Mouse (Mus musculus) liver, adult 2 months (tissue): ENCODE data around the gene Sh3kbp1. TPM values are rescaled to one million over a fixed set of nuclear protein-coding genes. Genes with fewer than 3 reads are reported as not detected.

Experiments
- DNase-seq: peaks from one replicate; pipeline ENCODE4 v3.0.0-alpha.2; 2011; ENCODE audit warnings: low read depth, low spot score; ENCODE audit errors: extremely low read depth
- H3K27ac ChIP-seq: fragments of 200-500 bp; replicated peaks from 2 replicates; pipeline ENCODE4 v1.5.1; 2012; ENCODE audit warnings: low read depth, mild to moderate bottlenecking, control low read depth, inconsistent platforms, low read length; ENCODE audit not compliant: insufficient read depth
- H3K27me3 ChIP-seq: fragments of 200-500 bp; 2 replicates; pipeline ENCODE4 v1.6.1; 2012; ENCODE audit warnings: mild to moderate bottlenecking, moderate library complexity, low read length, inconsistent platforms; ENCODE audit not compliant: control insufficient read depth, insufficient read depth
- H3K36me3 ChIP-seq: fragments of 200-500 bp; 2 replicates; pipeline ENCODE4 v1.6.1; 2012; ENCODE audit warnings: low read length, inconsistent platforms; ENCODE audit not compliant: control insufficient read depth, insufficient read depth
- H3K4me1 ChIP-seq: fragments of 200-500 bp; 2 replicates; pipeline ENCODE4 v1.6.1; 2011; ENCODE audit warnings: low read length; ENCODE audit not compliant: control insufficient read depth, insufficient read depth
- H3K4me3 ChIP-seq: fragments of 200-500 bp; 2 replicates; pipeline ENCODE4 v1.5.1; 2011; ENCODE audit warnings: low read depth, mild to moderate bottlenecking, control low read depth, low read length, moderate library complexity; ENCODE audit not compliant: insufficient read depth
- H3K79me2 ChIP-seq: fragments of 200-500 bp; 2 replicates; pipeline ENCODE4 v1.6.1; 2012; ENCODE audit warnings: inconsistent platforms, mild to moderate bottlenecking, low read length, moderate library complexity; ENCODE audit not compliant: control insufficient read depth, insufficient read depth
- H3K9ac ChIP-seq: fragments of 200-500 bp; 2 replicates; pipeline ENCODE4 v1.6.1; 2012; ENCODE audit warnings: low read depth, mild to moderate bottlenecking, control low read depth, inconsistent platforms, low read length
- CTCF ChIP-seq: fragments of 200-500 bp; IDR thresholded peaks from 2 replicates; pipeline ENCODE4 v1.5.1; 2011; ENCODE audit warnings: low read depth, low read length, control low read depth
- POLR2A ChIP-seq: fragments of 200-500 bp; IDR thresholded peaks from 2 replicates; pipeline ENCODE4 v1.6.1; 2011; ENCODE audit warnings: low read length, control low read depth; ENCODE audit not compliant: insufficient read depth; ENCODE audit errors: extremely low read depth
- WGBS: fragments of 180-500 bp; shearing (Covaris S2); methylation state at CpG from one replicate; pipeline ENCODE4 v1.1.7; 2018; 5-methylcytosine and 5-hydroxymethylcytosine counted together
- polyA plus RNA-seq: library from polyadenylated mRNA; depleted of rRNA; stranded (reverse); fragments of >200 nt; gene quantifications from 2 replicates; pipeline ENCODE4 v1.2.3, GENCODE M21; 2012
- total RNA-seq: library from RNA; depleted of rRNA; stranded (reverse); fragments of >200 nt; gene quantifications from 2 replicates; pipeline ENCODE4 v1.2.3, GENCODE M21; 2014

Gene Sh3kbp1
- total and polyA plus RNA-seq, 2 experiments = 1.0 to 1.3 TPM

DNA sequence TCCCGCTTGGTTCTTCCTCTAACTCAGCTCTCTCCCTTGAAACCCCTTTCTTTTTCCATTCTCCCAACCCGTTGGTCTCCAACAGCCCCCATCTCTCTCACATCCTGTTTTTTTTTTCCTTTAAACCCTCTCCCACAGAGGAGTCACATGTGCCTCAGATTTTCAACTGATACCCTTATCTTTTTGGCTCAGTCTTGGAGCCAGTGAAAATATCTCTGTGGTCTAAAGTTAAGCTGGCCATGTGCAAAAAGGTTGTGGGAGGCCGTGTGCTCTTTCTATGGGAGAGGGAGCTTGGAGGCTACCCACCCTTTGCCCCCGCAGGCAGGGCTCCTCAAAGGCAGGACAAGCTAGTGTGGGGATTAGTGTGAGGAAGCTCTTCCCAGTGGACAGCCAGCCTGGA is 12.9 kb downstream of the Sh3kbp1 start:
- Histone ChIP-seq H3K27ac (no peak overlapping the region), H3K4me3 (no peak overlapping the region), H3K36me3 (no peaks in the 10 kb centered on the region), H3K27me3 (no peaks in the 10 kb centered on the region), H3K79me2 (no peaks in the 10 kb centered on the region), H3K4me1 (no peaks in the 10 kb centered on the region), H3K9ac (no peak overlapping the region)
- no peak for DNase-seq
- WGBS = 85% methylated on average over 4 of the region's 4 CpGs
- no peak for TF ChIP-seq POLR2A
- TF ChIP-seq CTCF = no peak

DNA sequence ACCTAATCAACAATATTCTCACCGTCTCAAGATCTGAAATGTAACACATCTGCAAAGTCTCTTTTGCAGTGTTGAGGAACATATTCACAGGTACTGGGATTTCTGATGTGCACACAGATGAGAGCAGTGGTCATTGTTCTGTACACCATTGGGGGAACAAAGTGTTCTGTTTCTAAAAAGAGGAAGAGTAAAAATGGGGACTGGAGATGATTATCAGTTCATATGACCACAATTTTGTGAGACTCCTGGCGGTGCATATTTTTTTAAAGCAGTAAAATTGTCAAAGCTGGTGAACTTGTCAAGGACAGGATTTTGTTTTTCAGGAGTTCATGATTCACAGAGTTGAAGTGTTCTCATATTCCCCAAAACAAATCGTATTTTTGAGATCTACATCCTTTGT is 18.2 kb downstream of the Sh3kbp1 start:
- Histone ChIP-seq H3K27ac (no peak overlapping the region), H3K4me3 (no peak overlapping the region), H3K27me3 (no peaks in the 10 kb centered on the region), H3K36me3 (no peaks in the 10 kb centered on the region), H3K4me1 (no peaks in the 10 kb centered on the region), H3K79me2 (no peaks in the 10 kb centered on the region), H3K9ac (no peak overlapping the region)
- no peak for TF ChIP-seq CTCF
- no peak for TF ChIP-seq POLR2A
- DNase-seq = no peak
- 90% methylated on average over 3 of the region's 3 CpGs for WGBS

DNA sequence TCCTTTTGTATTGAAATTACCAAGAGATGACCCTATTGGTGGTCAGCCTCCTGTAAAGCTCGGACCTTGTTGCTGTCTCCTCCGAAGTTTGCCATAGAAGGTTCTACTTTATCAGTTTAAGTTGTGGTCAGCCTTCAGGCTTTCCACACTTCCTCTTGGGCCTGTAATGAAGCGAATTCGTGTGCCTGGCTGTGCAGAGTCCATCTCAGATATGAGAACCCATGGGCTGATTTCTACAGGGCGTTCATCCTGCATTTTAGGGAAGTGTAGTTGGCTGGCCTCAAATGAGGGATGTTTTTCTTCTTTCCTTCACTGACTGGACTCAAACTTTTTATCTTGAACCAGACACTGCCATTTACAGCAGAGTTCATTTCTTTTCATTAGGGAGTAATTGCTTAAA is 20.5 kb downstream of the Sh3kbp1 start:
- Histone ChIP-seq H3K27me3 (no peaks in the 10 kb centered on the region), H3K9ac (no peak overlapping the region), H3K4me1 (no peaks in the 10 kb centered on the region; the same call in 1 of the 2 replicates), H3K27ac (no peak overlapping the region), H3K36me3 (no peaks in the 10 kb centered on the region), H3K4me3 (no peak overlapping the region), H3K79me2 (no peaks in the 10 kb centered on the region)
- TF ChIP-seq POLR2A (no peak), CTCF (no peak)
- WGBS = 71% methylated on average over 5 of the region's 5 CpGs
- DNase-seq = peak; percentile 17

DNA sequence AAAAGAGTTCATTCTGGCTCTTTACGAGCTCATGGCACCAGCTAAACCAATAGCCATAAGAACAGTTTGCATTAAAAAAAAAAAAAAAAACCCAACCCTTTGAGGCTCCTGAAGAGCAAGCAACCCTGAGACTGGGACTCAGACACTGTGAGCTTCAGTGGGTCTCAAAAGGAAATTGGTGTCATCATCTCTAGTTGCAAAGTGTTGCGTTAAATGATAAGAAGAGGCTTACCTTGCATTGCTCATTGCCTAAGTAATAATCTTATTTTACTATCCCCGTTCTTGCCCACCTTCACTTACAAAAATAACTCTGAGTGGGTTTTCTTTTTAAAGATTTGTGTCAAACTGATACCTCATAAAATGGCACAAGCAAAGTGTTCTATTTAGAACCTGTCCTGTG is 21.5 kb downstream of the Sh3kbp1 start:
- no peak for DNase-seq
- TF ChIP-seq POLR2A (no peak), CTCF (no peak)
- WGBS = 89% methylated on average over 3 of the region's 3 CpGs
- Histone ChIP-seq H3K9ac (no peak overlapping the region), H3K27ac (no peak overlapping the region), H3K4me3 (no peak overlapping the region), H3K36me3 (no peaks in the 10 kb centered on the region), H3K79me2 (no peaks in the 10 kb centered on the region), H3K4me1 (no peaks in the 10 kb centered on the region; the same call in 1 of the 2 replicates), H3K27me3 (no peaks in the 10 kb centered on the region)

DNA sequence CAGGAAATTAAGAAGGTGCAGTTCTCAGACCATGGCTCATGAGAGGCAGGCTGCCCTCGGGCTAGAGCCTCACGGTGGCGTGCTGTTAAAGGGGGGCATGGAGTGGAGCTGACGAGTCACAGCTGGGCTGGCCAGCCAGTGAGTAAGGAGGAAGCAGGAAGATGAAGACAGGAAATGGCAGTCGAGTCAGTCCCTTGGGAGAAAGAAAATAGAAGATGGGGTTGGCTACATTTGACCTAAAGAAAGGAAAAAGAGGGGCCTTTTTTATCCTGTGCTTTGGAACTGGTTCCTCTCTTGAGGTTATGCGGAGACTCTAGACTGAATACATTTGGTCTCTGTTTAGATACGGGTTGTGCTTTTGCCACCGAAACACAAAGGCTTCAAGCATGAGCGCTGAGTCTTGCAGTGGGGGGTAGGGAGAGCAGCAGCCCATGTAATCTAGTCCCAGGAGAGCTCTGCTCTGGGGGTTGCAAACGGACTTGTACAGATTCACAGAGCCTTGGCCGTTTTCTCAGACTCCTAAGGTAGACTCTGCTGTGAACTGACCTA is 23.1 kb downstream of the Sh3kbp1 start:
- H3K4me1 ChIP-seq = no peaks in the 10 kb centered on the region; the same call in 1 of the 2 replicates
- no peaks in the 10 kb centered on the region for H3K27me3 ChIP-seq
- no peak for DNase-seq
- no peak overlapping the region for H3K4me3 ChIP-seq
- H3K27ac ChIP-seq = no peak overlapping the region
- H3K79me2 ChIP-seq = no peaks in the 10 kb centered on the region
- no peak for TF ChIP-seq POLR2A
- no peak for TF ChIP-seq CTCF
- H3K36me3 ChIP-seq = no peaks in the 10 kb centered on the region
- no peak overlapping the region for H3K9ac ChIP-seq
- 56% methylated on average over 11 of the region's 11 CpGs for WGBS

DNA sequence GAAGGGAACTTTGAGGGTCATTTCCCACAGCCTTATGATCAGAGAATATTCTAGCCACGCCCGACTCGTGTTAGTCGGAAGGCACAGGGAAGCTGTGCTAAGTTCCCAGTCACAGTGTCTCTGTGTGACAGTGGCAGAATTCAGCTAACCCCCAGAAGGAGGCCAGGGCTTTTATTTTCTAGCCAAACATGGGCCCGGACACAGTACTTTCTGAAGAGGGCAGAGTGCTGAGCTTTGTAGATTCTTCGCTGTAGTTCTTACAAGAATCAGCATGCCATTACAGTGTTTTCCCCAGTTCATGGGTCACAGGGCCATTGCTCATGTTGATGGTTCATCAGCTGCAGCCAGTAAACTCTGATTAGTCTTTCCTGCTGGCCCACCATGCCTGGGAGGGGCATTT is 23.7 kb downstream of the Sh3kbp1 start:
- no peak overlapping the region for H3K4me3 ChIP-seq
- TF ChIP-seq POLR2A (no peak), CTCF (no peak)
- DNase-seq = no peak
- no peaks in the 10 kb centered on the region for H3K36me3 ChIP-seq
- no peaks in the 10 kb centered on the region; the same call in 1 of the 2 replicates for H3K4me1 ChIP-seq
- H3K27ac ChIP-seq = peak overlapping the region; percentile 39
- no peaks in the 10 kb centered on the region for H3K27me3 ChIP-seq
- no peaks in the 10 kb centered on the region for H3K79me2 ChIP-seq
- H3K9ac ChIP-seq = no peak overlapping the region
- 68% methylated on average over 6 of the region's 6 CpGs for WGBS
